12 mouse cellular contexts compared by ENCODE assay signal in genomic region chr5:107102916-107103315, GRCm38 (mm10).
"Had no signal": no experiment of that assay in that cellular context is flagged by ENCODE, and none has a peak within 500 bp of the region (broad histone marks: within the 10 kb centered on the region; RNA-seq: fewer than 3 reads in every experiment).

No protein-coding gene starts in this region.

- H3K9ac ChIP-seq: lung, embryonic 14.5 days; midbrain, embryonic 12.5 days; neural tube, embryonic 12.5 days; stomach, embryonic 15.5 days had no signal

- DNase-seq: lung, adult 18-20 months; lung, embryonic 14.5 days; lung, postnatal 4 days; midbrain, embryonic 14.5 days; right cerebral cortex, postnatal 14 days; thymus, adult 2 months; thymus, postnatal 25 days; thymus, postnatal 4 days had no signal

- H3K4me1 ChIP-seq: midbrain, embryonic 12.5 days had no signal

- H3K9me3 ChIP-seq: midbrain, embryonic 10.5 days; midbrain, embryonic 12.5 days; neural tube, embryonic 12.5 days; stomach, embryonic 15.5 days had no signal

- H3K27me3 ChIP-seq: midbrain, embryonic 12.5 days; neural tube, embryonic 12.5 days; stomach, embryonic 15.5 days had no signal

- H3K27ac ChIP-seq: midbrain, embryonic 10.5 days; midbrain, embryonic 12.5 days; neural tube, embryonic 12.5 days; stomach, embryonic 15.5 days had no signal

- H3K4me2 ChIP-seq: lung, embryonic 14.5 days; midbrain, embryonic 12.5 days; neural tube, embryonic 12.5 days; stomach, embryonic 15.5 days had no signal

- H3K36me3 ChIP-seq: midbrain, embryonic 10.5 days; midbrain, embryonic 12.5 days; neural tube, embryonic 12.5 days; stomach, embryonic 15.5 days had no signal

- H3K4me3 ChIP-seq: midbrain, embryonic 10.5 days; midbrain, embryonic 12.5 days; neural tube, embryonic 12.5 days; stomach, embryonic 15.5 days had no signal
